Mouse (Mus musculus) forebrain, embryonic 15.5 days (tissue): ENCODE results near the gene Olfr826. TPM values are rescaled to one million over a fixed set of nuclear protein-coding genes. Genes with fewer than 3 reads are reported as not detected.

Source experiments
- polyA plus RNA-seq: library from polyadenylated mRNA; unstranded; fragments of >200 nt; fragmentation: Nextera tagmentation; extraction: Ambion mirVana; gene quantifications from 2 replicates; pipeline ENCODE4 v1.2.1, GENCODE M21; 2015

Gene Olfr826
- polyA plus RNA-seq, 1 experiment from 2014 or later, result not detected

Other genes starting within 250 kb of the Olfr826 start
- gene Olfr818, start 235.1 kb downstream of the Olfr826 start, polyA plus RNA-seq, result not detected in 2 replicates
- gene Olfr819, start 216.9 kb downstream of the Olfr826 start, polyA plus RNA-seq, result not detected in 2 replicates
- not detected in 2 replicates for gene Olfr247, start 208.0 kb downstream of the Olfr826 start, polyA plus RNA-seq
- gene Gm10310, start 199.1 kb downstream of the Olfr826 start, polyA plus RNA-seq, result not detected in 2 replicates
- gene Olfr820, start 171.6 kb downstream of the Olfr826 start, polyA plus RNA-seq, result not detected in 2 replicates
- not detected in 2 replicates for gene Olfr821, start 153.8 kb downstream of the Olfr826 start, polyA plus RNA-seq
- not detected in 2 replicates for gene Olfr822, start 113.0 kb downstream of the Olfr826 start, polyA plus RNA-seq
- gene Olfr823, start 68.8 kb downstream of the Olfr826 start, polyA plus RNA-seq, result not detected in 2 replicates
- not detected in 2 replicates for gene Olfr824, start 54.2 kb downstream of the Olfr826 start, polyA plus RNA-seq
- not detected in 2 replicates for gene Olfr825, start 17.4 kb downstream of the Olfr826 start, polyA plus RNA-seq
- not detected in 2 replicates for gene Olfr827, start 30.2 kb upstream of the Olfr826 start, polyA plus RNA-seq
- 4.3 and 5.2 TPM in 2 replicates for gene Neurod4, start 96.1 kb upstream of the Olfr826 start, polyA plus RNA-seq
- not detected in 2 replicates for gene Tespa1, start 138.7 kb upstream of the Olfr826 start, polyA plus RNA-seq
- gene Vmn2r84, start 210.1 kb upstream of the Olfr826 start, polyA plus RNA-seq, result not detected in 2 replicates
- gene Vmn2r85, start 245.5 kb upstream of the Olfr826 start, polyA plus RNA-seq, result not detected in 2 replicates